Mouse (Mus musculus) sigmoid colon, adult 10 weeks (tissue): ENCODE results near the gene Heca. TPM values are rescaled to one million over a fixed set of nuclear protein-coding genes. Genes with fewer than 3 reads are reported as not detected.

Source experiments
- polyA plus RNA-seq: library from polyadenylated mRNA; stranded (reverse); fragments of 350-450 nt; fragmentation: Illumina TruSeq; extraction: RNeasy Lipid Tissue Mini Kit (QIAGEN cat#74804); gene quantifications from one replicate; pipeline ENCODE4 v1.2.3, GENCODE M21; 2014; ENCODE audit warnings: low read depth, low replicate concordance

Heca gene
- 207 TPM for polyA plus RNA-seq

GRCm38 (mm10) chr10:17947960-17948730 is at the start of gene Heca:
TSS of gene Heca (minus strand) at chr10:17948067.

Other genes starting within 250 kb of the Heca start
- gene Cited2, start 224.8 kb downstream of the Heca start, polyA plus RNA-seq = 169 TPM
- gene Txlnb, start 151.8 kb downstream of the Heca start, polyA plus RNA-seq = 0.60 TPM
- 387 TPM for gene Abracl, start 75.2 kb upstream of the Heca start, polyA plus RNA-seq
- gene Reps1, start 107.8 kb upstream of the Heca start, polyA plus RNA-seq = 28.7 TPM